Mouse (Mus musculus) ES-Bruce4 (cell line): ENCODE results near the gene Clec16a.

Source experiments
- EP300 ChIP-seq: IDR thresholded peaks from 2 replicates; pipeline ENCODE4 v1.6.1; 2011; ENCODE audit warnings: low read depth, low read length; ENCODE audit not compliant: insufficient read depth
- POLR2A ChIP-seq: IDR thresholded peaks from one replicate; pipeline ENCODE4 v1.8.1; 2011; ENCODE audit warnings: low read length; ENCODE audit not compliant: insufficient read depth

DNA sequence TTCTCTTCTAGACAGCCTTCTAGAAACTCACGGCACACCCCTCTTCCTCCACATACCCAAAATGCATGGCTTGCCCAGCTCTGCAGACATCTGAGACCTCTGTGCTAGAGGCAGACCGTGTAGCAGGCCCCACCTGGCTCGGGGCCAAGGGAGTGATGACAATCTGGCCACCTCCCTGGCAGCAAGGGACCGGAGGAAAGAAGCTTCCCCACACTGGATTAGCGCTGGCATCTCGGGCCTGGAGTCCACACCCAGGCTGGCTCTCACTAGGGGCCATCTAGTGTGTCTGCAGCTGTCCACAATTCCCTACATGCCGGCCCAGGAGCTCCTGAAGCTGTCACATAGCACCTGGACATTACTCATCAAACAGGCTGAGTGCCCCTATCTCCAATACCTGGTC is 10.6 kb upstream of the Clec16a start:
- TF ChIP-seq EP300 (no peak), POLR2A (no peak)
